Mouse (Mus musculus) liver, embryonic 14.5 days (tissue): ENCODE measurements around the gene Olfr1359. TPM values are rescaled to one million over a fixed set of nuclear protein-coding genes. Genes with fewer than 3 reads are reported as not detected.
"Not testable (repeated sequence)": the region's sequence is repeated elsewhere in the genome, so short reads cannot be mapped to it uniquely, and the experiment has no call there.

Experiments used
- ATAC-seq: fragments of 200-750 bp; cut with Nextera tagmentation; 2 replicates; pipeline ENCODE4 v1.8.0; 2017; ENCODE audit warnings: moderate number of reproducible peaks, mild to moderate bottlenecking, moderate library complexity; ENCODE audit not compliant: insufficient read depth
- DNase-seq, 3 experiments: peaks; one replicate each; pipeline ENCODE4 v3.0.0-alpha.2; 2012 to 2013; ENCODE audit warnings: low read depth in 3 of 3, low spot score in 3 of 3
- H3K27ac ChIP-seq: fragments of 300-500 bp; sonication (generic); 2 replicates; pipeline ENCODE4 v1.5.1; 2014; ENCODE audit warnings: moderate library complexity, mild to moderate bottlenecking, control low read depth, inconsistent platforms
- H3K27me3 ChIP-seq: fragments of 300-500 bp; sonication (generic); 2 replicates; pipeline ENCODE4 v1.6.1; 2014; ENCODE audit warnings: mild to moderate bottlenecking, low read length, moderate library complexity; ENCODE audit not compliant: control insufficient read depth, insufficient read depth
- H3K36me3 ChIP-seq: fragments of 300-500 bp; sonication (generic); replicated peaks from 2 replicates; pipeline ENCODE4 v1.6.1; 2014; ENCODE audit warnings: low read depth; ENCODE audit not compliant: control insufficient read depth, insufficient read depth
- H3K4me1 ChIP-seq, 2 experiments: fragments of 200-500 bp in 1 of 2; fragments of 300-500 bp in 1 of 2; sonication (generic) in 1 of 2; replicated peaks; 2 replicates each; pipeline ENCODE4 v1.6.1; 2012 to 2014; ENCODE audit warnings: antibody characterized with exemption in 1 of 2, inconsistent platforms in 1 of 2, low read length in 1 of 2; ENCODE audit not compliant: control insufficient read depth in 2 of 2, insufficient read depth in 2 of 2
- H3K4me2 ChIP-seq: fragments of 300-500 bp; sonication (generic); 2 replicates; pipeline ENCODE4 v1.6.1; 2014; ENCODE audit warnings: low read depth, mild to moderate bottlenecking, control low read depth, moderate library complexity
- H3K4me3 ChIP-seq, 2 experiments: fragments of 200-500 bp in 1 of 2; fragments of 300-500 bp in 1 of 2; sonication (generic) in 1 of 2; 2 replicates each; pipeline ENCODE4 v1.5.1; 2012 to 2014; ENCODE audit warnings: low read depth in 2 of 2, low read length in 2 of 2, mild to moderate bottlenecking in 2 of 2, control low read depth in 1 of 2, inconsistent platforms in 1 of 2, moderate library complexity in 1 of 2; ENCODE audit not compliant: insufficient read depth in 1 of 2
- H3K9ac ChIP-seq: fragments of 300-500 bp; sonication (generic); replicated peaks from 2 replicates; pipeline ENCODE4 v1.6.1; 2014; ENCODE audit warnings: mild to moderate bottlenecking, control low read depth, moderate library complexity
- H3K9me3 ChIP-seq: fragments of 300-500 bp; sonication (generic); 2 replicates; pipeline ENCODE4 v1.6.1; 2016; ENCODE audit warnings: low read length, mixed read lengths; ENCODE audit not compliant: control insufficient read depth
- CTCF ChIP-seq: IDR thresholded peaks from 2 replicates; pipeline ENCODE4 v1.5.1; 2016; ENCODE audit warnings: antibody characterized with exemption, low read depth, control low read depth
- EP300 ChIP-seq: IDR thresholded peaks from 2 replicates; pipeline ENCODE4 v1.6.1; 2016; ENCODE audit warnings: antibody characterized with exemption, low read depth
- WGBS: fragments of 180-500 bp; shearing (Covaris S2); extraction: QIAGEN DNeasy Blood & Tissue Kit; methylation state at CpG from one replicate; pipeline ENCODE4 v1.1.7; 2014; ENCODE audit not compliant: insufficient replicate concordance; 5-methylcytosine and 5-hydroxymethylcytosine counted together
- polyA plus RNA-seq, 2 experiments: library from polyadenylated mRNA; depleted of rRNA in 1 of 2; stranded (reverse) in 1 of 2; unstranded in 1 of 2; fragments of >200 nt; fragmentation: Nextera tagmentation in 1 of 2; extraction: Ambion mirVana in 1 of 2; gene quantifications; 2 replicates each; pipeline versions ENCODE4 v1.2.1 to v1.2.3; 2012 to 2014

Gene Olfr1359
- polyA plus RNA-seq, 2 experiments: not detected

GRCm38 (mm10) chr13:21745006-21745405, 47.1 kb downstream of the Olfr1359 start:
- no peak for ATAC-seq
- no peak for DNase-seq
- Histone ChIP-seq H3K9ac (no peak overlapping the region), H3K27me3 (no peaks in the 10 kb centered on the region), H3K36me3 (no peaks in the 10 kb centered on the region), H3K4me1 (peaks cover 3 to 7% of the 10 kb centered on the region in 2 experiments; a peak in 3 of 4 replicates), H3K9me3 (no peaks in the 10 kb centered on the region), H3K4me3 (no peak overlapping the region), H3K27ac (no peak overlapping the region), H3K4me2 (no peak overlapping the region)
- 32% methylated on average over 1 of the region's 1 CpGs for WGBS
- TF ChIP-seq CTCF: no peak
- TF ChIP-seq EP300: no peak

DNA sequence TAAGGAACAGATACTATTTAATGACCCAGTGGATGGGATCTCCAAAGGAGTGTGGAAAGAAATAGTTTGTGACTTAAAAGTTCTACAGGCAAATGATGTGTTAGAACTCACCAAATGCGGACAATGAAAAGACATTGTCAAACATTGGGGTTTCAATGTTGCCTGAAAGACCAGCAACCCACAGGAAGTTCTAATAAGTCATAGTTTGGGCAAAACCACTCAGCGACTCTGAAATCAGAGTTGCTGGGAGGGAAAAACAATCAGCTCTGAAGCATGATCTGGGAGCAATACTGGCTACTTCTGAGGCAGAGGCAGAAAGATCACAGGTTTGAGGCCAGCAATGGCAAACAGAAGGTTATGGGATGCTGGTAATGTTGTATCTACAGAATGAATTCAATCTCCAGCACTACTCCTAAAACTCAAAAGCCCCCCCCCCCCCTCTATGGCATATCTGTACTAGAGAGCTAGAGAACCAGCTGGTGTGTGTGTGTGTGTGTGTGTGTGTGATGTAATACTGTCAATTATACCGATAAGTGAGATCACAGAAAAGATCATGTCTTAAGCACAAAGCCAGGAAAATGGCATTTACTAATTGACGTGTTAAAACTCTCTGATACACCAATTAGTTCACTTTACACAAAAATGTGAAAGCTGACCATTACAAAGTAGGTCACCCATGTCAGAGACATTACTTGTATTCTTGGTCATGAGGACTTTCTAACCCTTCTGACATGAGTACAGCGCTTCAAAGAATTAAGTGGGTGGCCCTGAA, 51.7 kb downstream of the Olfr1359 start:
- no peaks in the 10 kb centered on the region for H3K36me3 ChIP-seq
- no peak; the same call in 1 of the 2 replicates for TF ChIP-seq EP300
- no peak for TF ChIP-seq CTCF
- H3K27ac ChIP-seq: peak overlapping the region; percentile 85
- WGBS: 3% methylated on average over 5 of the region's 5 CpGs
- no peaks in the 10 kb centered on the region for H3K27me3 ChIP-seq
- H3K9me3 ChIP-seq: no peaks in the 10 kb centered on the region
- DNase-seq (peak in 2 of 3 experiments; percentile 44 to 60), ATAC-seq (no peak)
- peak overlapping the region; percentile 72 to 77 for H3K4me3 ChIP-seq
- H3K9ac ChIP-seq: peak overlapping the region; percentile 82
- H3K4me2 ChIP-seq: peak overlapping the region; percentile 79
- H3K4me1 ChIP-seq: peaks cover 11 to 16% of the 10 kb centered on the region in 2 experiments

- ATAC-seq (peak; percentile 55), DNase-seq (peak; percentile 71 to 87 (median 74))
- WGBS: under 1% methylated on average over 41 of the region's 56 CpGs
- H3K36me3 ChIP-seq, H3K27me3 ChIP-seq, H3K9me3 ChIP-seq: not testable (repeated sequence)
- Histone ChIP-seq H3K9ac (peak within 1 kb of the TSS; percentile 96), H3K4me3 (peak within 1 kb of the TSS; percentile 72 to 77), H3K4me2 (peak within 1 kb of the TSS; percentile 79), H3K27ac (peak within 1 kb of the TSS; percentile 97), H3K4me1 (peaks cover 11 to 16% of the 10 kb centered on the region in 2 experiments)
- peak; percentile 90 for TF ChIP-seq EP300
Measured at GRCm38 (mm10) chr13:21750159-21751017, 52.5 kb downstream of the Olfr1359 start, which contains the start of gene Hist1h4k. TSS of gene Hist1h4k (minus strand) at chr13:21750505.

- Histone ChIP-seq H3K27ac (peak overlapping the region; percentile 97), H3K9me3 (no peaks in the 10 kb centered on the region), H3K36me3 (no peaks in the 10 kb centered on the region), H3K4me1 (peaks cover 9 to 15% of the 10 kb centered on the region in 2 experiments), H3K4me3 (peak overlapping the region in 1 of 2 experiments; percentile 61; a peak in 1 of 4 replicates), H3K4me2 (peak overlapping the region; percentile 79), H3K27me3 (no peaks in the 10 kb centered on the region), H3K9ac (peak overlapping the region; percentile 96)
- ATAC-seq: no peak
- TF ChIP-seq EP300 (no peak), CTCF (no peak)
- no peak for DNase-seq
Measured at GRCm38 (mm10) chr13:21751417-21751816, 53.5 kb downstream of the Olfr1359 start.

GRCm38 (mm10) chr13:21751827-21752226, 53.9 kb downstream of the Olfr1359 start:
- DNase-seq: no peak
- Histone ChIP-seq H3K4me3 (peak overlapping the region; percentile 42 to 61; a peak in 3 of 4 replicates), H3K27me3 (no peaks in the 10 kb centered on the region), H3K4me2 (peak overlapping the region; percentile 79), H3K27ac (peak overlapping the region; percentile 97), H3K4me1 (peaks cover 9 to 17% of the 10 kb centered on the region in 2 experiments), H3K9me3 (no peaks in the 10 kb centered on the region), H3K9ac (peak overlapping the region; percentile 96), H3K36me3 (no peaks in the 10 kb centered on the region)
- no peak for ATAC-seq
- 34% methylated on average over 3 of the region's 3 CpGs for WGBS
- TF ChIP-seq EP300: no peak
- no peak for TF ChIP-seq CTCF
